Mouse (Mus musculus): Measurements from ENCODE around the gene Cbr4.
A peak's percentile ranks its signal among the peaks of the same experiment; 100 is the strongest.

Gene Cbr4

GRCm38 (mm10) chr8:61488631-61489030, 1.1 kb downstream of the Cbr4 start:
- DNase-seq (ENCODE audit: low spot score) = no peak

DNA sequence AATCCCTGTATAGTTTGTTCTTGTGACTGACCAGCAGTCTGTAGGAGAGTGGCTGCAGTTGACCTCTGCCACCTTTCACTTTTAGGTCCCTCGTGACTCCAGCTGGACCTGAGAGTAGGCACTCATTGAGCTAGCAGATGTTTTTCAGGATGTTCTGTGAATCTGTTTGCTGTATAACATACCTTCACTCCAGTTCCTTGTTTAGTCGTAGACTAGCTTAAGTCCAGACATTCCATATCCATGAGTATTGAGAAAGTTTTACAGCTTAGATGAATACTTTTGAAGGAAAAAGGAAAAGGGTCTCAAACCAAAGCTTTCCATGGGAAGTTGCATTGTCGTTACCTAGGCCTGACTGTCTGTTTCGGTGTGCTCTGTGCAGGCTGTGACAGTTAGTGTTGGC, 9.6 kb downstream of the Cbr4 start:
- no peak for DNase-seq (ENCODE audit: low spot score)

DNA sequence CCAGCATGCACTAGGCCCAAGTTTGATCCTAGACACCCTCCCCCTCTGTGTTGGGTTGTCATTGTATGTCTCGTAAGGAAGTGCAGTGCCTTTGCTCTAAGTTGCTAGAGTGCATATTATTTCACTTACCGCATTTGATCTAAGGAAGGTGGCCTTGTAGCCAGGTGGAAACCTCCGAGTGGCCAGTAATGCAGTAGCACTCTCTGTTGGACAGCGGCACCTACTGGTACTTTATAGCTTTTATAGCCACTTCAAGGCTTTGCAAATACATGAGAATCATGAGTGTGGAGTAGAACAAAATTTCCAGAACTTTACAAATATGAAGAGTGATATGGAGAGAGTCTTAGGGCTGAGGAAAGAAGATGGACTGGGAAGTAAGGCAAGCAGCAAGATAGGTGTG, 11.5 kb downstream of the Cbr4 start:
- peak; percentile 61 for DNase-seq (ENCODE audit: low spot score)

GRCm38 (mm10) chr8:61500914-61501313, 13.4 kb downstream of the Cbr4 start:
- DNase-seq (ENCODE audit: low spot score) = no peak

- DNase-seq (ENCODE audit: low spot score) = no peak
Observed at GRCm38 (mm10) chr8:61502277-61502676, 14.7 kb downstream of the Cbr4 start.

DNA sequence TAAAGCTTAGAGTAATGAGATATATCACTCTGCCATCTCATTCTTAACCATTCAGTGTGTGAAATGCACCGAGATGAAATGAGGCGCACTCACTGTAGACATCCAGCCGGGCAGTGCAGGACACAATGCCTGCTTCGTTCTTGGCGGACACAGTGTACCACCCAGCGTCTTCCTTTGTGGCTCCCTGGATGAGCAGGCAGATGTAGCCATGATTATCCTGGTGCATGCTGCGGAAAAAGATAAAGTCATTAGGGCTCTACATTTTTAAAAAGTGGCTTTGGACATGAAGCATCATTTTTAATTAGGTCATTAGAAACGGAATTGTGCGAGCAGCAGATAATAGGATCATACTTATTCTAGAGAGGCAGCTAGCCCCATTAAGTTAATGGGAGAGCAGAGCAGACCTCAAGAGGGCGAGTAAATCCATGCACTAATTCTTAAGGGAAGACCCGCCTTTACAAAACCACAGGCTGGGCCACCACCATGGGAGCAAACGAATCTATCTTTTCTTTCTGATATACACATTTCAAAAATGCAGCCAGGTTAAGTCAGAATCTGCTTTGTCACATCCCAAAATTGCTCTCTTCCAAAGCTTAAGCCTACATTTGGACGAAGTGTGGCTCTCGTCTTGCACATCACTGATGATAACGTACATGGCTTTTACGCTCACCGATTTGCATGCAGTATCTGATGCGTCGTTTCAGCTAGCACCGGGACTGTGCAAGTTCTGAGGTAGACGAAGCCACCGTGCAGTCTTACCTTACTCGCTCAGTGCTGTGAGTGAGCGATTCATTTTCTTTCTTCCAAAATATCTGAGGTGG, 27.8 kb downstream of the Cbr4 start:
- peak; percentile 26 for DNase-seq (ENCODE audit: low spot score)

DNA sequence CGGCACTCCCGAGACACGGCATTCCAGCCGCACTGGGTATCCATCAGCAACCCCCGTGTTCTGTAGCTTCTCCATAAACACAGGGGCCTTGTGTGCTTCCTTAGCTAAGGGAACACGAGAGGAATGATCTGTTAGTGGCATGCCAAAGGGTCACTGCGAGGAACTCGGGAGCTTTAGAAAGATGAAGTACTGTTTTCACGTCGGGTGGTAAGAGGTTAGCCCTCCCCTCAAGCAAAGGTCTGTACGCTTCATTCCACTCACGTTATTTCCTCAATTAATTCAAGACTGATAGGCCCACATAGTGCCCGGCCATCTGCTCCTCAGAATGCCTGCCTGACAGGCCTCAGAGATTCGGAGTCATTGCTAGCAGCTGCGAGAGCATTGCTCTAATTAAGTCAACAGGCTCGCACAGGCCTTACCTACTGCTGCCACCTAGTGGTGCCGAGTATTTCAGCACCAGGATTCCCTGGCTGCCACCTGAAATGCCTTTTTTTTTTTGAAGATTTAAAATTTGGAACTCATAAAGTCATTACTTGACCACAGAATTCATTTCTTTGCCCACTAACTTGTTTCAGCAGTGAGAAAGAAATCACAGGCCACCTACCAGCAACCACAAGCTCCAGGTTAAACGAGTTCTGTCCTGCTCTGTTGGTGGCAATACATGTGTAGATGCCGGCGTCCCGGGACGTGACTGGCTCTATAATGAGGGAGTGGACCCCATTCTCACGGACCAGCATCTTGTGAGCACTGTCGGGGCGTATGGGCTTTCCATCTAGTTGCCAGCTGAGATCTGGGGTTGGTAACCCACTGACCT, 28.6 kb downstream of the Cbr4 start:
- peak; percentile 92 for DNase-seq (ENCODE audit: low spot score)

- DNase-seq (ENCODE audit: low spot score) = peak; percentile 49
Observed at GRCm38 (mm10) chr8:61516745-61517501, 29.4 kb downstream of the Cbr4 start.

DNA sequence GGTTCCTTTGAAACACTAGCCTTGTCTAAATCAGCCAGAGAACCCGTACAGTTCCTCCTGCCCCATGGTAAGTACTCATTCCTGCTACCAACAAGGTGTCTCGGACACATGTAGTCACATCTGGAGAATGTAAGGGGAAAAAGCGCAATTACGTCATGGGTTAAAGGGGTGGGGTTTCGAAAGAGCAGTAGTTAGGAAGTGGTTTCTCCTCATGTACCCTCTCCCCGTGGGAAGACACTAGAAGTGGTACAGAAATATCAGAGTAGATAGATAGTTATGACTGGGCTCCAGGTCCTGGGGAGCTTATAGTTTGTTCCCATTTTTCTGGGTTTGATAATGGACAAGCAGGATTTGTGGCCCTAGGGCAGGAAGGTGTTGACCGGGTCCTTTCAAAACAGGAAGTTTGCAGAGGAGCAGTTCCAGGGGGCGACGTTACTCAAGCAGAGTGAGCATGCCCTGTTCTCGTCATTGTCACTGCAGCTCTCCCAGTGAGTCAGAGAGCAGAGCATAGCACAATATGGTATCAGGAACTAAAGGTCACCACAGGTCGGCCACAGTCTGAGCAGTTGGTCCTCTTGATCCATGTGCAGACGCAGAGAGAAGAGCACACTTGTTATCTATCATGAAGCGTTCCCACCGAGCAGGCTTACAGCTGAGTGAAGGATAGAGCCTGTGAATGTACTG, 30.1 kb downstream of the Cbr4 start:
- DNase-seq (ENCODE audit: low spot score) = peak; percentile 14

- DNase-seq (ENCODE audit: low spot score) = peak; percentile 71
Observed at GRCm38 (mm10) chr8:61522132-61522531, 34.6 kb downstream of the Cbr4 start.

GRCm38 (mm10) chr8:61527037-61527436, 39.5 kb downstream of the Cbr4 start:
- no peak for DNase-seq (ENCODE audit: low spot score)

DNA sequence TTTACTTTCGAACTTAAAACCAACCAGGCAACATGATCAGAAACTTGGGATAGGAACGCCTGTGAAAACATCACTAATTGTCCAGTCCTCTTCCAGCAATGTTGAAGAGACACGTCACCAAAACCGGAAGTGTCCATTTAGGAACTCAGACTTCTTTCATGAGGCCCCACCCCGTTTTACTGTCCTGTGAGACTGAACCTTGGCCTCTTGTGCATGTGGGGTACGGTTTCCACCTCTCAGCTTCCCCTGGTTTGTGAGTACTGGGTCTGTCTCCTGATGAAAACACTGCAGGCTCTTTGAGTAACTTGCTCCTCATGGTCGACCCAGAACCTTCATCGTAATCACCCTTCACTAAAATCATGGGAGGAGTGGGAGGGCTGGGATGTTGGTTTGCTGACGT, 40.7 kb downstream of the Cbr4 start:
- DNase-seq (ENCODE audit: low spot score) = no peak

GRCm38 (mm10) chr8:61528642-61529041, 41.1 kb downstream of the Cbr4 start:
- no peak for DNase-seq (ENCODE audit: low spot score)

- peak; percentile 28 for DNase-seq (ENCODE audit: low spot score)
Observed at GRCm38 (mm10) chr8:61531944-61532795, 44.6 kb downstream of the Cbr4 start.

GRCm38 (mm10) chr8:61532831-61533230, 45.3 kb downstream of the Cbr4 start:
- DNase-seq (ENCODE audit: low spot score) = no peak

DNA sequence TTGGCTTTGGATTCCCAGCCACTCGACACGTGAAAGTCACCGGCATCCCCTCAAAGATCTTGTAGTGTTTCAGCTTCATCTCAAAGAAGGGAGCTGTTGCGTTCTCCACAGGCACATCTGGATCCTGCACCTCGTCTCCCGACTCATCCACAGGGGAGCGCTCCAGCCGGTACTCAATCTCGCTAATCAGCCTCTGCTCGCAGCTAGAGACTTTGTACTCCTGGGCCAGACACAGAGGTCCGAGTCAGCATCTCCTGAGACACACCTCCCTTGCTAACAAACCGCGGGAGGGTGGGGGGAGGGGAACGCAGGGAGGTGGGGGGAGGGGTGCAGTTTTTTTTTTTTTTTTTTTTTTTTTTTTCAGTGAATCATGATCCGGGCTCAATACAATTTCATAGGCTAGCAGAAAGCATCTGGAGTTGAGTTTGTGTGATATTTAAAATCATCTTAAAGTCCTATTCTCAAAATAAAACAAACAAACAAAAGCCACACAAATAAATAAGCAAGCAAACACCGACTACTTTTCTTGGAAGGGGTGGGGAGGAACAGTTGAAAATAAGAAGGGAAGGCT, 45.9 kb downstream of the Cbr4 start:
- DNase-seq (ENCODE audit: low spot score) = no peak

GRCm38 (mm10) chr8:61535472-61535871, 47.9 kb downstream of the Cbr4 start:
- peak; percentile 42 for DNase-seq (ENCODE audit: low spot score)

DNA sequence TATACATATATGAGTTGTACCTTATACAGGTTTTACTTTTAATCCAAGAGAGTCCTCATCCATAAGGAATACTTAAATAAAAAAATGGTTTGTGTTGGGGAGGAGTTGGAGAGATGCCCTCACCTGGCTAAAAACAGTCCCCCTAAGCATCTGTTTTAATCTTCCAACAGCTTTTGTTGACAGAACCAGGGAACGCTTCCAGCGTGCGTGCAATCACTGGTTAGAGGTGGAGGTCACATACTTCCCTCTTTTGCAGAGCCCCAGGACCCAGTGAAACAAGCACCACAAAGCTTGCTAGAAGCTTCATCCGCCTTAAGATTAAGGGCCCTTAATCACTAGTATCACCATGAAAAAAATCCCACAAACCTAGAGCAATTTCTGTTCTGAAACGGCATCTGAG, 49.9 kb downstream of the Cbr4 start:
- DNase-seq (ENCODE audit: low spot score) = no peak

- peak; percentile 97 for DNase-seq (ENCODE audit: low spot score)
Observed at GRCm38 (mm10) chr8:61539828-61540500, 52.4 kb downstream of the Cbr4 start.

- no peak for DNase-seq (ENCODE audit: low spot score)
Observed at GRCm38 (mm10) chr8:61549585-61549984, 62.1 kb downstream of the Cbr4 start.
